Mouse (Mus musculus): ENCODE data around the gene Rnase11.

- TF ChIP-seq ZC3H11A (IDR thresholded peaks at IDR 0.05; ENCODE audit: borderline replicate concordance, low read depth, low read length) (no peak), ZNF384 (IDR thresholded peaks at IDR 0.05; ENCODE audit: low read depth, low read length) (no peak), MAFK (IDR thresholded peaks at IDR 0.05; ENCODE audit: insufficient read depth, low read depth, low read length) (no peak)
Measured at GRCm38 (mm10) chr14:51068956-51069355, 19.0 kb upstream of the Rnase11 start.
